Mouse (Mus musculus) ES-Bruce4 (cell line): ENCODE measurements around the gene Sin3a.

Experiments used
- CTCF ChIP-seq: IDR thresholded peaks from one replicate; pipeline ENCODE4 v1.8.1; 2011; ENCODE audit warnings: low read depth, low read length
- POLR2A ChIP-seq: IDR thresholded peaks from one replicate; pipeline ENCODE4 v1.8.1; 2011; ENCODE audit warnings: low read length; ENCODE audit not compliant: insufficient read depth

- peak; percentile 78 for TF ChIP-seq CTCF
- peak; percentile 87 for TF ChIP-seq POLR2A
Measured at GRCm38 (mm10) chr9:57130577-57131433, 59.0 kb downstream of the Sin3a start, which contains the start of gene Man2c1.
